Mouse (Mus musculus): ENCODE measurements around the gene Eri2.

DNA sequence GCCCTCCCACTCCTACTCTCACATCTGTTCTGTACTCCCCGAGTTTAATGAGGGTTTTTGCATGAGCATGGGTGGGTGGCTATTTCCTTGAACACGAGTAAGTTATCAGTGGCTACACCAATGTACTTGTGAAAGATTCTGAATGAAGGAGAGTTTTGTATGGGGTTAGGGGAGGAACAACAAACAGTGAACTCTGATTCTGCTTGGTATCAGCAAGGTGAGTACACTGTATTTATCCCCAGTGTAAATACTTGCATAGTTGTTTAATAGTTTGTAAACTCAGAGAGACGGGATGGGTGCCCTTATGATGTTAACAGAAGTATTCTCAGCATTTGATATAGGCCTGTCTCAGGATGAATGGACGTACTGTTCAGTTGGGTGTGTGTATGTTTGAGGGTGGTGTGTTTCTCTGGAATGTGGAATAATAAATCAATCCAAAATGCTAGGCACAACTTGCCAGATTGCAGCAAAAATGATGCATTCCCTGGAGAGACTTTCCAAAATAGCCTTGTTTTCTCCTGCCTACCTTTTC is 31.6 kb downstream of the Eri2 start:
- TF ChIP-seq EP300 (optimal IDR thresholded peaks at IDR 0.05) (no peak), CTCF (IDR thresholded peaks at IDR 0.05; ENCODE audit: low read depth) (no peak)
